Mouse (Mus musculus) neural tube, embryonic 13.5 days (tissue): ENCODE results near the gene Ssr3. TPM values are rescaled to one million over a fixed set of nuclear protein-coding genes. Genes with fewer than 3 reads are reported as not detected.

ENCODE experiments used
- ATAC-seq: fragments of 200-750 bp; cut with Nextera tagmentation; 2 replicates; pipeline ENCODE4 v1.8.0; 2017; ENCODE audit warnings: low read depth, mild to moderate bottlenecking, moderate TSS enrichment, moderate library complexity
- H3K27ac ChIP-seq: fragments of 300-500 bp; sonication (generic); replicated peaks from 2 replicates; pipeline ENCODE4 v1.5.1; 2015; ENCODE audit warnings: moderate library complexity, mild to moderate bottlenecking, inconsistent platforms
- H3K27me3 ChIP-seq: fragments of 300-500 bp; sonication (generic); 2 replicates; pipeline ENCODE4 v1.6.1; 2015; ENCODE audit warnings: mild to moderate bottlenecking, inconsistent platforms
- H3K36me3 ChIP-seq: fragments of 300-500 bp; sonication (generic); 2 replicates; pipeline ENCODE4 v1.6.1; 2015; ENCODE audit warnings: mild to moderate bottlenecking, inconsistent platforms
- H3K4me1 ChIP-seq: fragments of 300-500 bp; sonication (generic); replicated peaks from 2 replicates; pipeline ENCODE4 v1.6.1; 2015; ENCODE audit warnings: inconsistent platforms
- H3K4me2 ChIP-seq: fragments of 300-500 bp; sonication (generic); 2 replicates; pipeline ENCODE4 v1.6.1; 2015; ENCODE audit warnings: inconsistent platforms, mild to moderate bottlenecking, moderate library complexity
- H3K4me3 ChIP-seq: fragments of 300-500 bp; sonication (generic); 2 replicates; pipeline ENCODE4 v1.5.1; 2015; ENCODE audit warnings: mild to moderate bottlenecking, inconsistent platforms
- H3K9ac ChIP-seq: fragments of 300-500 bp; sonication (generic); 2 replicates; pipeline ENCODE4 v1.6.1; 2015; ENCODE audit warnings: moderate library complexity, mild to moderate bottlenecking, inconsistent platforms
- H3K9me3 ChIP-seq: fragments of 300-500 bp; sonication (generic); 2 replicates; pipeline ENCODE4 v1.6.1; 2016; ENCODE audit warnings: inconsistent platforms
- WGBS: fragments of 180-500 bp; shearing (Covaris S2); methylation state at CpG from one replicate; pipeline ENCODE4 v1.1.7; 2015; 5-methylcytosine and 5-hydroxymethylcytosine counted together
- polyA plus RNA-seq: library from polyadenylated mRNA; unstranded; fragments of >200 nt; fragmentation: Nextera tagmentation; extraction: Ambion mirVana; gene quantifications from 2 replicates; pipeline ENCODE4 v1.2.1, GENCODE M21; 2015

The Ssr3 gene
- polyA plus RNA-seq, 1 experiment from 2014 or later = 163 TPM

DNA sequence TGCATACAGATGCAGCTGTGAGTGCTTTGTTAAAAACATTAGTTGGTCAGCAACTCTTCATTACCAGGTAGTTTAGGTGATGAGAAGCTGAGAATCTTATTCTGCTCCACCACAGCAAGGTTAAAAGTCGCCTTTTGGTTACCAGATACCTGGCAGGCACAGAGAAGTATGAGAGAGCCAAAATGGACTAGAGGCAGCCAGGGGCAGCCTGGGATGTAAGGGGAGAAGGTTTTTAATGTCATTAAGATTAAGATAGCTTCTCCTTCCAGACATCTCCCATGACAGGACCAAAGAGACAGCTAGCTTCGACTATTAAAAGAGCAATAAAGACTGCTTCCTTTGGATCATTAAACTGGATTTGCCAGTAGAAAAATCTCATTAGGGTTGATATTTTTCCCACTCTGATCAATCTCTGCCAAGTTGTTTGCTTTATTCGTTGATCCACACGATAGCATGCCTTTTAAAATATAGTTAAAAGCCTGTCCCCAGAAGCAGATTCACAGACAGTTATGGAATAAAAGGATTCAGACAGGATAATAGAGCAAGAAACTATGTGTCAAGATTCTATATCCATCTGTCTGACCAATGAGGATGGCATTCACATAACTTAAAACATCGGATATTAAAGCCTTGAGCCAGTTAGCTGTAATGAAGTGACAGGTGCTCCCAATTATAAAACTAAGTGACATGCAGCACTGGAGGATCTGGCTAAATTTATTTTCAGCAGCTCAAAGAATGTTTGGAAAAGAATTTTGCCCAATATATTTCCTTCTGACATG lies 52.1 kb downstream of the Ssr3 start:
- Histone ChIP-seq H3K27me3 (no peaks in the 10 kb centered on the region), H3K4me2 (no peak overlapping the region), H3K36me3 (no peaks in the 10 kb centered on the region), H3K9me3 (no peaks in the 10 kb centered on the region), H3K4me1 (peaks cover 4% of the 10 kb centered on the region; the same call in 1 of the 2 replicates), H3K4me3 (no peak overlapping the region), H3K27ac (no peak overlapping the region), H3K9ac (no peak overlapping the region)
- WGBS = 77% methylated on average over 5 of the region's 5 CpGs
- no peak for ATAC-seq

DNA sequence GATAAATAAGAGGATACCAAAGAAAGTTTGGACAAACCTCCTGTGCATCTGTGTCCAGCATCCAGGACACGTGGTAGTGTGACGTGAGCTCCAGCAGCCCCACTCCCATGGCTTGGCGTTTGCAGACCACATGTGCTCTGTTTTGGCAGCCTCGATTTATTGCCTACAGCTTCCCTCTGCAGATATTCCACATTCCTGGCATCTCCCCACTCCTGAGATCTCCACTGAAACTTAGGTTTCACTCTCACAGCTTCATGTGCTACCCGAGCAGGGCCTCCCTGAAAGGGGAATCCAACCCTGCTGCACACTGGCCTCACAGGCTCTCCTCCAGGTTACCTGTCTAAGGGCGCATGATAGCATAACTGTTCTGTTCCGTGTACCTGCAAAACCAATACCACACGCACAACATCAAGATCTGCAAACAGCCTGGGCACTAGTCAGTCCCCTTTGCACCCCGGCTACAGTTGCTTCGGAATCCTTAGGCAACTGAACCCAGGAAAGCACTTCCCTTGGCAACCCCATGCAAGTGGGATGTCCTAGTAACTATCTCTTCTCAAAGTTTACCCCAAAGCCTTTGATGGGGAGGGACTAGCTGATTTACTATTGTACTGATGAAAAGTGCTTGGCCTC lies 54.5 kb downstream of the Ssr3 start:
- H3K4me1 ChIP-seq = peaks cover 4% of the 10 kb centered on the region; the same call in 1 of the 2 replicates
- no peak for ATAC-seq
- H3K4me3 ChIP-seq = no peak overlapping the region
- H3K27ac ChIP-seq = no peak overlapping the region
- H3K9me3 ChIP-seq = no peaks in the 10 kb centered on the region
- 75% methylated on average over 10 of the region's 10 CpGs for WGBS
- H3K4me2 ChIP-seq = no peak overlapping the region
- no peaks in the 10 kb centered on the region for H3K36me3 ChIP-seq
- H3K9ac ChIP-seq = no peak overlapping the region
- no peaks in the 10 kb centered on the region for H3K27me3 ChIP-seq

Other genes starting within 250 kb of the Ssr3 start
- 34.1 and 36.8 TPM in 2 replicates for gene Tiparp, start 135.8 kb upstream of the Ssr3 start, polyA plus RNA-seq